Mouse (Mus musculus) forebrain, postnatal 0 days (tissue): Measurements from ENCODE around the gene Slc37a1. TPM values are rescaled to one million over a fixed set of nuclear protein-coding genes. Genes with fewer than 3 reads are reported as not detected.
"Not testable (repeated sequence)": the region's sequence is repeated elsewhere in the genome, so short reads cannot be mapped to it uniquely, and the experiment has no call there.

Source experiments
- ATAC-seq: fragments of 200-750 bp; cut with Nextera tagmentation; 2 replicates; pipeline ENCODE4 v1.8.0; 2017; ENCODE audit warnings: mild to moderate bottlenecking, moderate library complexity
- DNase-seq: peaks from one replicate; pipeline ENCODE4 v3.0.0-alpha.2; 2015
- H3K27ac ChIP-seq: fragments of 300-500 bp; sonication (generic); 2 replicates; pipeline ENCODE4 v1.5.1; 2014; ENCODE audit warnings: low read depth, mild to moderate bottlenecking, antibody characterized with exemption, low read length, moderate library complexity, mixed read lengths
- H3K27me3 ChIP-seq: fragments of 300-500 bp; sonication (generic); 2 replicates; pipeline ENCODE4 v1.6.1; 2014; ENCODE audit warnings: mild to moderate bottlenecking, low read length, mixed read lengths; ENCODE audit not compliant: insufficient read depth
- H3K36me3 ChIP-seq: fragments of 300-500 bp; sonication (generic); 2 replicates; pipeline ENCODE4 v1.6.1; 2014; ENCODE audit warnings: mild to moderate bottlenecking, moderate library complexity; ENCODE audit not compliant: insufficient read depth
- H3K4me1 ChIP-seq: fragments of 300-500 bp; sonication (generic); 2 replicates; pipeline ENCODE4 v1.6.1; 2014; ENCODE audit warnings: antibody characterized with exemption; ENCODE audit not compliant: insufficient read depth
- H3K4me2 ChIP-seq: fragments of 300-500 bp; sonication (generic); 2 replicates; pipeline ENCODE4 v1.6.1; 2014; ENCODE audit warnings: low read depth, mild to moderate bottlenecking, moderate library complexity
- H3K4me3 ChIP-seq: fragments of 300-500 bp; sonication (generic); 2 replicates; pipeline ENCODE4 v1.5.1; 2014; ENCODE audit warnings: low read depth, low read length, mixed read lengths
- H3K9ac ChIP-seq: fragments of 300-500 bp; sonication (generic); 2 replicates; pipeline ENCODE4 v1.6.1; 2014; ENCODE audit warnings: mild to moderate bottlenecking
- H3K9me3 ChIP-seq: fragments of 300-500 bp; sonication (generic); 2 replicates; pipeline ENCODE4 v1.6.1; 2016; ENCODE audit warnings: low read length
- CTCF ChIP-seq: sonication (generic); IDR thresholded peaks from 2 replicates; pipeline ENCODE4 v1.5.1; 2016; ENCODE audit warnings: antibody characterized with exemption, control low read depth, low read depth
- WGBS: fragments of 180-500 bp; shearing (Covaris S2); extraction: QIAGEN DNeasy Blood & Tissue Kit; methylation state at CpG from one replicate; pipeline ENCODE4 v1.1.7; 2014; 5-methylcytosine and 5-hydroxymethylcytosine counted together
- polyA plus RNA-seq: library from polyadenylated mRNA; unstranded; fragments of >200 nt; fragmentation: Nextera tagmentation; extraction: Ambion mirVana; gene quantifications from 2 replicates; pipeline ENCODE4 v1.2.1, GENCODE M21; 2015
- total RNA-seq: library from RNA; depleted of rRNA; stranded (reverse); fragments of >200 nt; gene quantifications from 2 replicates; pipeline ENCODE4 v1.2.3, GENCODE M21; 2014

Gene Slc37a1
- total and polyA plus RNA-seq, 2 experiments from 2014 or later = 6.7 to 10.0 TPM

- Histone ChIP-seq H3K9me3 (no peaks in the 10 kb centered on the region), H3K27me3 (no peaks in the 10 kb centered on the region), H3K4me3 (no peak overlapping the region), H3K27ac (no peak overlapping the region), H3K4me1 (no peaks in the 10 kb centered on the region), H3K36me3 (no peaks in the 10 kb centered on the region), H3K4me2 (no peak overlapping the region), H3K9ac (no peak overlapping the region)
- ATAC-seq (no peak), DNase-seq (no peak)
- 76% methylated on average over 4 of the region's 4 CpGs for WGBS
- no peak for TF ChIP-seq CTCF
Measured at GRCm38 (mm10) chr17:31267138-31267537, 19.5 kb upstream of the Slc37a1 start.

DNA sequence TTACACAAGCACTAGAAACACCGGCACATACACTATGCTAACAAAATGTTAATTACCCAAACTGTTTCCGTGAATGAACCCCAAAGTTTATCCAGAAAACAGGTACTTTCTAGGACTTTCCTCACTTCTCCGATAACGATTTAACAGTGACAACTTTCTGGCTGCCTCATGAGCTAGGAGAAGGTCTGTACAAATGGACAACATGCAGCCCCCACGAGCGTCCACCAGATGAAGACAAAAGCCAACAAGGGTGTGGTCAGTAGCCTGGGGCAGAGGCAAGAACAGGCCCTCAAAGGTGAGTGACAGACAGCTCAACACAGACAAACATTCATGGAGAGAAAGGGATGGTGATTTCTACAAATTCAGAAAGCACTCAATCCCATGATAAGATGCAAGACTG, 19.0 kb upstream of the Slc37a1 start:
- Histone ChIP-seq H3K27me3 (no peaks in the 10 kb centered on the region), H3K9me3 (no peaks in the 10 kb centered on the region), H3K9ac (no peak overlapping the region), H3K4me3 (no peak overlapping the region), H3K4me1 (no peaks in the 10 kb centered on the region), H3K27ac (no peak overlapping the region), H3K36me3 (no peaks in the 10 kb centered on the region), H3K4me2 (no peak overlapping the region)
- no peak for TF ChIP-seq CTCF
- ATAC-seq (no peak), DNase-seq (no peak)
- 78% methylated on average over 6 of the region's 6 CpGs for WGBS

DNA sequence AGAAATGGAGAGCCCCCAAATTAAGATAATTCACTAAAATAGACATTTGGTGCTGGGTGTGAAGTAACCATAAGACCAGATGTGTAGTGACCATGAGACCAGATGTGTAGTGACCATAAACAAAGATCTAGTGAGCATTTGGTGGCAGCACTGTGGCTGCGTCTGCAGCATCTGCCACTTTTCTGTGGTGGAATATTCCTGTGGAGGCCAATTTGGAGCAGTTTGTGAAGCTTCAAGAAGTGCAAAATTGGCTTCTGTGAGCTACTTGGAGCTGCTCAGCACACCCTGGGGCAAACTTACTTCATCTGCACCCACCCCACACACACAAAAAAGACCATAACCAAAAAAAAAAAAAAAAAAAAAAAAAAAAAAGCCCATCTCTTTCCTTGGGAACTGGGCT, 18.6 kb upstream of the Slc37a1 start:
- Histone ChIP-seq H3K4me1 (no peaks in the 10 kb centered on the region), H3K4me3 (no peak overlapping the region), H3K27me3 (no peaks in the 10 kb centered on the region), H3K9me3 (no peaks in the 10 kb centered on the region), H3K9ac (no peak overlapping the region), H3K4me2 (no peak overlapping the region), H3K36me3 (no peaks in the 10 kb centered on the region), H3K27ac (no peak overlapping the region)
- no peak for TF ChIP-seq CTCF
- ATAC-seq = no peak
- WGBS = 72% methylated on average over 1 of the region's 1 CpGs
- no peak for DNase-seq

DNA sequence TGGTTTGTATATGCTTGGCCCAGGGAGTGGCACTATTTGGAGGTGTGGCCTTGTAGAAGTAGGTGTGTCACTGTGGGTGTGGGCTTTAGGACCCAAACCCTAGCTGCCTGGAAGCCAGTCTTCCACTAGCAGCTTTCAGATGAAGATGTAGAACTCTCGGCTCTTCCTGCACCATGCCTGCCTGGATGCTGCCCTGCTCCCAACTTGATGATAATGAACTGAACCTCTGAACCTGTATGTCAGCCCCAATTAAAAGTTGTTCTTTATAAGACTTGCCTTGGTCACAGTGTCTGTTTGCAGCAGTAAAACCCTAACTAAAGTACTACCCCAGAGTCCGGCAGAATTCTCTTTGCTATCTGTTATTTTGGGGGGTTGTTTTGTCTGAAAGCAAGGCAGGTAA, 16.8 kb upstream of the Slc37a1 start:
- Histone ChIP-seq H3K9me3 (no peaks in the 10 kb centered on the region), H3K4me3 (no peak overlapping the region), H3K27ac (no peak overlapping the region), H3K4me2 (no peak overlapping the region), H3K4me1 (no peaks in the 10 kb centered on the region), H3K9ac (no peak overlapping the region), H3K27me3 (no peaks in the 10 kb centered on the region), H3K36me3 (no peaks in the 10 kb centered on the region)
- no peak for ATAC-seq
- 92% methylated on average over 2 of the region's 2 CpGs for WGBS
- DNase-seq = no peak
- TF ChIP-seq CTCF = no peak

- no peak overlapping the region for H3K4me3 ChIP-seq
- ATAC-seq = no peak
- H3K27ac ChIP-seq = no peak overlapping the region
- H3K36me3 ChIP-seq = no peaks in the 10 kb centered on the region
- WGBS = 97% methylated on average over 4 of the region's 4 CpGs
- no peak overlapping the region for H3K4me2 ChIP-seq
- H3K27me3 ChIP-seq = no peaks in the 10 kb centered on the region
- H3K9me3 ChIP-seq = no peaks in the 10 kb centered on the region
- TF ChIP-seq CTCF = no peak
- no peak overlapping the region for H3K9ac ChIP-seq
- H3K4me1 ChIP-seq = no peaks in the 10 kb centered on the region
- DNase-seq = no peak
Measured at GRCm38 (mm10) chr17:31270246-31270645, 16.3 kb upstream of the Slc37a1 start.

GRCm38 (mm10) chr17:31270736-31271135, 15.9 kb upstream of the Slc37a1 start:
- H3K27ac ChIP-seq, H3K4me2 ChIP-seq, H3K36me3 ChIP-seq, H3K9ac ChIP-seq, H3K27me3 ChIP-seq, H3K4me1 ChIP-seq, H3K9me3 ChIP-seq, H3K4me3 ChIP-seq, ATAC-seq, DNase-seq: not testable (repeated sequence)
- WGBS = 79% methylated on average over 8 of the region's 8 CpGs

GRCm38 (mm10) chr17:31271136-31271851, 15.3 kb upstream of the Slc37a1 start:
- no peaks in the 10 kb centered on the region for H3K4me1 ChIP-seq
- 55% methylated on average over 5 of the region's 7 CpGs for WGBS
- no peak overlapping the region for H3K4me2 ChIP-seq
- H3K4me3 ChIP-seq = no peak overlapping the region
- H3K27me3 ChIP-seq = no peaks in the 10 kb centered on the region
- no peaks in the 10 kb centered on the region for H3K36me3 ChIP-seq
- no peak overlapping the region for H3K27ac ChIP-seq
- no peak overlapping the region for H3K9ac ChIP-seq
- ATAC-seq (no peak), DNase-seq (no peak)
- no peaks in the 10 kb centered on the region for H3K9me3 ChIP-seq
- no peak for TF ChIP-seq CTCF
